Mouse (Mus musculus) fat pad, adult 2 months (tissue): ENCODE measurements at regions not wholly inside any gene's neighbourhood (a gene's known extent, or its start where the extent isn't known, plus 50 kb on each side); places are given as distances from the start of the nearest gene placed in this dataset.
"Not testable (repeated sequence)": the region's sequence is repeated elsewhere in the genome, so short reads cannot be mapped to it uniquely, and the experiment has no call there.

ENCODE experiments used
- DNase-seq: peaks from one replicate; pipeline ENCODE4 v3.0.0-alpha.2; 2011; ENCODE audit warnings: low read depth, low spot score; ENCODE audit errors: extremely low read depth

DNA sequence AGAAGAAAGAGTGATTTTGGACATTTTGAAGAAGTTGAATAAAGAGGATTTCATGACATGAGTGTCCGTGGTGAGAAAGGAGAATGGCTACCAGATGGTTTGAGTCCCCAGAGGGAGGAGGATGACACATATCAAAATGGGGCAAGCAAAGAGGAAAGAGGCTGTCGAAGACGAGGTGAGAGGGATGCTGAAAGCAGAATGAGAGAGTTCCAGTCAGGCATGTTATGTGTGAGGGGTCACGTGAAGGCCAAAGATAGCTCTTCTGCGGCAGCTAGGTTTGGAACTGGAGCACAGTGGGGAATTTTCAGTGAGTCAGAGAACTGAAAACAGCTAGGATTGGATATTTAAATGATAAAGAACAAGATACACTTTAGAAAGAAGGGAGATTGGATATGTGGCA, 193.3 kb upstream of the Tmc3 start:
- DNase-seq = no peak

GRCm38 (mm10) chr7:83392181-83392580, 192.5 kb upstream of the Tmc3 start:
- no peak for DNase-seq

GRCm38 (mm10) chr7:83392625-83393024, 192.1 kb upstream of the Tmc3 start:
- DNase-seq = no peak

DNA sequence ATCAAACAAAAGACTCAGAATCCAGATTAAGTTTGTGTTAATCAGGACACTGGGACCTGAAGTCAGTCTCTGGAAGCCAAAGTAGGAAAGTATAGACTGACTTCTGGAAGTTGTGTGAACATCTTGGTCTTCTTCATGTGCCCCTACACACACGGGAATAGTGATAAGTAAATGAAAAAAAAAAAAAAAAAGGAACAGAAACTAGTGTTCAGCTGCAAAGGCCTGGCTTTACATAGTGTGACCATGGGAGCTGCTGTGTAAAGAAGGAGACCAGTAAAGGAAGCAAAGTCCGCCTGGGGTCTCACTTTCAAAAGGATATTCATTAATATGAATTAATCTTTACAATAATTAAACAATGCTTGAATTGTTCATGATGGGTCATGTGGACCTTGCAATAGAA, 190.6 kb upstream of the Tmc3 start:
- DNase-seq = no peak

- DNase-seq = no peak
Observed at GRCm38 (mm10) chr7:83399668-83400067, 185.1 kb upstream of the Tmc3 start.

DNA sequence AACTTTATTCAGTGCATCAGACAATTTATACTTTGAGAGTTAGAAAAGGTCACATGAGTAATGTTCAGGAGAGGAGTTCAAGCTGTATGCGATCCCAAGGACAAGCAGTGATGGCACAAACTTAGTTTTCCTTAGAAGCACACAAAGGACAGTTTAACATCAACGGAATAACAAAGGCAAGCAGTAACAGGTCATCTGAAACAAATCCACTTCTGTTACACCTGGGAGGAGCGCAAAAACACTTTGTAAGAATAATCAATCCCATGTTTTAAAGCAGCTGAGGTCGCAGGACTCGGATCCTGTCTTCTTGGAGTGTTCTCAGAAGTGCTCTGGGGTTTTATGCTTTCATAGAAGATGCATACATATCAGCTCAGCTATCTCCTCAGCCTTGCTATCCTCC, 183.7 kb upstream of the Tmc3 start:
- no peak for DNase-seq

- DNase-seq = not testable (repeated sequence)
Observed at GRCm38 (mm10) chr7:83412745-83413144, 172.0 kb upstream of the Tmc3 start.

- no peak for DNase-seq
Observed at GRCm38 (mm10) chr7:83429929-83430556, 154.7 kb upstream of the Tmc3 start.

DNA sequence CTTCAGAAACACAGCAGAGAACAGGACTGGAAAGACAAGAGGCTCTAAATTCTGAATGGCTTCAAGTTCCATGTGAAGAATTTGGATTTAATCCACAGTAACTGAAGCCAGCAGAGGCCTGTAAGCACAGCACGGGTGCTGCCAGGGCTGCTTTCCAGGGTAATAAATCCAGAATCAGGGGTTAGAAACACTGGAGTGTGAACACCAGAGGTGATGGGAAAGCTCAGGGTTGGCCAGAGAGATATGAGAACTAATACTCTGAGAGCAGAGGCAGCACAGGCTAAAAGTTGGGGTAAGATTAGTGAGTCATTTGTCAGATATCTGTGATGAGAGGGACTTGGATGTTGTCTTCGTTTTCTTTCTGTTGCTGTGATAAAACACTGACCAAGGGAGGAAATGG, 153.6 kb upstream of the Tmc3 start:
- peak; percentile 30 for DNase-seq

- no peak for DNase-seq
Observed at GRCm38 (mm10) chr7:83432843-83433242, 151.9 kb upstream of the Tmc3 start.

- no peak for DNase-seq
Observed at GRCm38 (mm10) chr7:83433959-83434715, 150.6 kb upstream of the Tmc3 start.

DNA sequence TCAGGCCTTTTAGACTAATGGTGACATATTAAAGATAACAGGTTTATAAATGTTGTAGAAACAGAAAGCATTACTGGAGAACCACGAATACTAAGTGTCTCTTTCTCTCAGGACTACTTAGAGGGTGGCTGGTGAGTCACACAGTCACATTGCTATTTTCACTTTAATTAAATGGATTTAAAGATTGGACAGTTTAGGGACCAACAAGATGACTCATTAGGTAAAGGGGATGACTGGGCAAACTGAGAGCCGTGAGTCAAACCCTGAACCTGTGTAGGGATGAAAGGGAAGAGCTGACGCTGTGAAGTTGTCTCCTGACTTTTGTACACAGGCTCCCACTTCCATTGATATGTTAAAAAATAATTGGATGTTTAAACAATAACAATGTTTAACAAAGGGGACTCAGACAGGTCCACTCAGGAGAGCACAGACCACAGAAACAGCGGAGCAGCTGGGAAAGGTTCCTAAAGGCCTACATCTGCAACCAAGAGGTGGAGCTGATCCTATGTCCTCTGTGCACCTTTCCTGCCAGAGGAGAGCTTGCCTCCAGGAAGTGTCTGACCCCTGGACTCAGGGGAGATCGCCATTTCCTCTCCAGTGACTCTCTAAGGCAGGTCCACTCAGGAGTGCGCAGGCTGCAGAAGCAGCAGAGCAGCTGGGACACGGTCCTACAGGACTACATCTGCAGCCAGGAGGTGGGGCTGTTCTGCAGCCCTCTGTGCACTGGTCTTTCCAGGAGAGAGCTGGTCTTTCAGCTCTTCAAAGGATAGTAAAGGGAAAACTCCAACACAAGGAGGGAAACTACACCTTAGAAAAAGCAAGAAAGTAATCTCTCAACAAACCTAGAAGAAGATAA, 146.0 kb upstream of the Tmc3 start:
- DNase-seq = no peak

GRCm38 (mm10) chr7:83443596-83444278, 141.0 kb upstream of the Tmc3 start:
- no peak for DNase-seq

- no peak for DNase-seq
Observed at GRCm38 (mm10) chr7:83444279-83444615, 140.5 kb upstream of the Tmc3 start.

DNA sequence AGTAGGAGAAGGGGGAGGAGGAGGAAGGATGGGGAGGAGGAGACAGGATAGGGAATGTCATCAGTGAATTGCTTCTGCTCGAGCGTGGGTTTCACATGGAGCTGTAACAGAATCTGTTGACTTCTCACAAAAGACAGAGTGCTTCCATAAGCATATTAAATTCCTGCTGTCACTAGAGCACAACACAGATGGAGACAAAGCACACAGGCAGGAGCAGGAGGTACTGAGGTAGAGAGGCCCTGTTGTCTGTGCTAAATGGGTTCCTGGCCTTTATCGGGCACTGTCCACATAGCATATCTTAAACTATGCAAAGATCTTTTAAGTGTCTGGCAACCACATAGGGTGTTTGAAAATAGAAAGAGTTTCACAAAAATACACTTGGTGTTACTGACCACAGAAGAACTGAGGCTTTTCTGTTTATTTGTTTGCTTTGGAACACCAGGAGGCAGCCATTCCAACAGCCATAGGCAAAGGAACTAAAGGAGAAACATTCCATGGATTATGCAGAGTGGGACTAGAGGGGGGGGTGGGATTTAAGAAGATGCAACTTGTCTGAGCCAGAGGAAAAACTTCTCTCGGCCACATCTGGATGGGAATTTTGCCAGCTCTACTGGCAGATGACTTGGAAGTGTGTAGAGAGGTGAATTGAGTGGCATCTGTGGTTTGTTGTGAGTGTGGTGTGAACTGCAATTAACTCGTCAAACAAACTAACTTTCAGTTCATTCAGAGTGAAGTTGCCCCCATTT, 139.4 kb upstream of the Tmc3 start:
- no peak for DNase-seq

DNA sequence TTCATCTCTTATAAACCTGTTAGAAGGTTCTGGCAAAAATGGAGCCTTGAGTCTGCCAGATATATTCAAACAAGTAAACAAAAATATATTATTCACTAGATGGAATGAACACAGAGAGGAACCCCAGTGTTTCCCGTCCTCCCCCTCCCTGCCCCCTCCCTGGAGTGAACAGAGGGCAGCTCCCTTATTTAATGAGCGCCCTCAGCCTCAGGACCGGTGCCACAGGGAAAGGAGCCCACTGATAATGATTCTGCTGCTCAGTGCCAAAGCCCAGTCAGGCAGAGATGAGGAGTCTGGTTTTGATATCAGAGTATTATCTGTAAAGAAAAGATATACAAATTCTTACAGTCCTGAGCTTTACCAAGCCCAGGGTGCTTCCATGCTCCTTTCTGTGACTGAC, 134.4 kb upstream of the Tmc3 start:
- DNase-seq = no peak

DNA sequence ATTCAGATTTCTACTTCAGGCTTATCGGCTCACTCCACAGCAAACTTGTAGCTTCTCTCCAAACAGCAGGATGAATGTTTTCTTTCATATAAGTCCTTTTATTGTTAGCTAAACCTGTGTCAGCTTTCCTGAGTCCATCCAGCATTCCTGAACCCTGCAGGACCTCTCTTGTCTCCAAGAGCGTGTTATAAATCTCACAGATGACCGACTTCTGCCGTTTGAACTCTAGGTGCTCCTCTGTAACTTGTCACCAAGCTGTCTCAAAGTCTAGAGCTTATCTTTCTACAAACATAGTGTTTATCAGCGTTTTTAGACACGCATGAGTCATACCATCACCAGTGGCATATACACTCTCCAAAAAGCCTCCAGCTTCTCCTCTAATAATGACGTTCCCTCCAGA, 132.4 kb upstream of the Tmc3 start:
- no peak for DNase-seq

DNA sequence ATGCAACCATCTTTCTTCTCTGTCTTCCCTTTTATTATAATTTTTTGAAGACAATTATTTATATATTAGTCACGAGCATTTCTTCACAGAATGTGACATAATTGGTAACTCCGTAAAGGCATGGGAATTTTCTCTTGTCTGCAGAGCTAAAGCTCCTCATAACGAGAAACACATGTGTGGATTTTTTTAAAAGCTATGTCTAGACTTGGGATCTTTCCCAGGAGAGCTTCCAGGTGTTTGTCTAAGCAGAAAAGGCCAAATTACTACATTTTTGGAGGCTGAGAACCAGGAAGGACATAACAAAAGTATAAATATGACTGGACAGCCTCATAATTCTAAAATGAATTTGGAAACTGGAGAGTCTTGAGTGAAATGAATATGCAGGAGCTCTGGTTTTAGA, 125.2 kb upstream of the Tmc3 start:
- no peak for DNase-seq

- no peak for DNase-seq
Observed at GRCm38 (mm10) chr7:83467006-83467405, 117.7 kb upstream of the Tmc3 start.

- DNase-seq = not testable (repeated sequence)
Observed at GRCm38 (mm10) chr7:83469856-83470255, 114.9 kb upstream of the Tmc3 start.

DNA sequence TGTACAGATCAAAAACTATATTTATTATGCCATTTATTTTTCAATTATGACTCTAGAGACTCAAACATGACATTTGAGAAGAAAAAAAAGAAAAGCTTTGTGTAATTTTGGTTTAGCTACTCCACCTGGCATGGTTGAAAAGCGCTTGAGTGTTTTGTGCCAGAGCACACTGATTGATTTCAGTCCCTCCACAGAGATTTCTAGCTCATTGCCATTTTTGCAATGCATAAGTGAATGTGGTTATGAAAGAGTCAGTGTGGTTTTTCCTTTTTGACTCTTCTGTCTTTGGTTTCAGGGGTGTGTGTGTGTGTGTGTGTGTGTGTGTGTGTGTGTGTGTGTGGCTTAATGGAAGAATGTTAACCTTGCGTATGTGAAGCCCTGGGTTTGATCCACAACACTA, 113.6 kb upstream of the Tmc3 start:
- DNase-seq = no peak
